Mouse (Mus musculus): ENCODE data around the gene Dhcr24.

Gene Dhcr24

GRCm38 (mm10) chr4:106560846-106561781 is at the start of gene Dhcr24:
Dhcr24 (plus strand) TSS chr4:106561038.
- DNase-seq (ENCODE audit: low spot score), result peak; percentile 90

- DNase-seq (ENCODE audit: low spot score), result no peak
Observed at GRCm38 (mm10) chr4:106514606-106515005, 46.2 kb upstream of the Dhcr24 start.

GRCm38 (mm10) chr4:106522547-106522946 is 38.3 kb upstream of the Dhcr24 start:
- DNase-seq (ENCODE audit: low spot score), result no peak

- DNase-seq (ENCODE audit: low spot score), result no peak
Observed at GRCm38 (mm10) chr4:106524131-106524530, 36.7 kb upstream of the Dhcr24 start.

GRCm38 (mm10) chr4:106525001-106525400 is 35.8 kb upstream of the Dhcr24 start:
- DNase-seq (ENCODE audit: low spot score), result no peak

GRCm38 (mm10) chr4:106527856-106528547 is 32.8 kb upstream of the Dhcr24 start:
- no peak for DNase-seq (ENCODE audit: low spot score)

- DNase-seq (ENCODE audit: low spot score), result peak; percentile 80
Observed at GRCm38 (mm10) chr4:106529375-106530112, 31.3 kb upstream of the Dhcr24 start.

- DNase-seq (ENCODE audit: low spot score), result no peak
Observed at GRCm38 (mm10) chr4:106530113-106530482, 30.7 kb upstream of the Dhcr24 start.

GRCm38 (mm10) chr4:106533421-106534080 is 27.3 kb upstream of the Dhcr24 start:
- no peak for DNase-seq (ENCODE audit: low spot score)

- DNase-seq (ENCODE audit: low spot score), result peak; percentile 45
Observed at GRCm38 (mm10) chr4:106534256-106534655, 26.6 kb upstream of the Dhcr24 start.

GRCm38 (mm10) chr4:106539756-106540155 is 21.1 kb upstream of the Dhcr24 start:
- no peak for DNase-seq (ENCODE audit: low spot score)

GRCm38 (mm10) chr4:106541491-106541890 is 19.3 kb upstream of the Dhcr24 start:
- no peak for DNase-seq (ENCODE audit: low spot score)

GRCm38 (mm10) chr4:106542211-106542610 is 18.6 kb upstream of the Dhcr24 start:
- DNase-seq (ENCODE audit: low spot score), result no peak

- DNase-seq (ENCODE audit: low spot score), result no peak
Observed at GRCm38 (mm10) chr4:106545817-106546373, 14.9 kb upstream of the Dhcr24 start.

GRCm38 (mm10) chr4:106546896-106547295 is 13.9 kb upstream of the Dhcr24 start:
- no peak for DNase-seq (ENCODE audit: low spot score)

- DNase-seq (ENCODE audit: low spot score), result no peak
Observed at GRCm38 (mm10) chr4:106548113-106548512, 12.7 kb upstream of the Dhcr24 start.

GRCm38 (mm10) chr4:106550516-106551166 is 10.2 kb upstream of the Dhcr24 start:
- no peak for DNase-seq (ENCODE audit: low spot score)

GRCm38 (mm10) chr4:106557262-106557661 is 3.6 kb upstream of the Dhcr24 start:
- DNase-seq (ENCODE audit: low spot score), result no peak

- no peak for DNase-seq (ENCODE audit: low spot score)
Observed at GRCm38 (mm10) chr4:106557978-106558377, 2.9 kb upstream of the Dhcr24 start.

GRCm38 (mm10) chr4:106559343-106560212 is 1.3 kb upstream of the Dhcr24 start:
- DNase-seq (ENCODE audit: low spot score), result no peak
